Mouse (Mus musculus) heart, adult 9 months (tissue): ENCODE data around the gene Tnfrsf19.

Source experiments
- DNase-seq, 2 experiments: peaks; one replicate each; pipeline ENCODE4 v3.0.0; 2022; ENCODE audit warnings: low spot score in 2 of 2

Gene Tnfrsf19

GRCm38 (mm10) chr14:61022383-61022782 is 23.9 kb downstream of the Tnfrsf19 start:
- DNase-seq, result no peak

GRCm38 (mm10) chr14:61020968-61021367 is 25.3 kb downstream of the Tnfrsf19 start:
- no peak for DNase-seq

DNA sequence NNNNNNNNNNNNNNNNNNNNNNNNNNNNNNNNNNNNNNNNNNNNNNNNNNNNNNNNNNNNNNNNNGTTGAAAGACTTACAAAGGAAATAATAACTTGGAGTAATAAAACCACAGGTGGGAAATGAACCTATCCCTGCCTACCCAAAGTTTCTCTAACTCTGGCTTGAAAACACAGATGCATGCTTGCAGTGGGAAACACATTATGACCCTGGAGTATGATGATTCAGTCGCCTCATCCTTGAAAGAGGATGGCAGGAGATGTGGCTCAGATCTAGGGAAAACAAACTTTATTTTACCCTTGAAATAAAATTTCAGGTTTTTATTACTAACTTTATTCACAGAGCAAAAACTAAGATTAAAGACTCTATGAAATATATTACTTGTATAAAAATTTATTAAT is 26.4 kb downstream of the Tnfrsf19 start:
- no peak for DNase-seq

DNA sequence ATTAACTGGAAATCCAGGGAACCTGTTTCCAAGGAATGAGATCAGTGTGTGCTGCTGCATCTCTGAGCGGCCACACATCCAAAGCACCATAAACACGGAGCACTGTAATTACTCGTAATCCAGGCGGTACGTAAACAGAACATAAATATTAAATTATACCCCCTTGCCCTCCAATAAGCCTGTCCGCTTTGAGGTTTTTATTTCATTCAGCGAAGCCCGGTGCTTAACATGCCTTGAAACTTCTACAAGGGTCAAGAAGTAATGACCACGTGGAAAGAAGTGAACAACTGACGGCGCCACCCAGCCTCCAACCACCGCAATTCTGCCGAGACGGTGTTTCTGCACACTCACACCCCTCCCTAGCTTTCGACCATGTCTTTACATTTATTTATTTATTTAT is 31.7 kb downstream of the Tnfrsf19 start:
- DNase-seq, result no peak

- peak; percentile 15 to 16 for DNase-seq
These were observed 33.8 kb downstream of the Tnfrsf19 start for GRCm38 (mm10) chr14:61012397-61012931.

- no peak for DNase-seq
These were observed 34.6 kb downstream of the Tnfrsf19 start for GRCm38 (mm10) chr14:61011621-61012174.

GRCm38 (mm10) chr14:61005127-61005837 is 41.0 kb downstream of the Tnfrsf19 start:
- DNase-seq, result no peak

- DNase-seq, result no peak
These were observed 42.6 kb downstream of the Tnfrsf19 start for GRCm38 (mm10) chr14:61003676-61004075.

GRCm38 (mm10) chr14:61000072-61000471 is 46.2 kb downstream of the Tnfrsf19 start:
- no peak for DNase-seq

DNA sequence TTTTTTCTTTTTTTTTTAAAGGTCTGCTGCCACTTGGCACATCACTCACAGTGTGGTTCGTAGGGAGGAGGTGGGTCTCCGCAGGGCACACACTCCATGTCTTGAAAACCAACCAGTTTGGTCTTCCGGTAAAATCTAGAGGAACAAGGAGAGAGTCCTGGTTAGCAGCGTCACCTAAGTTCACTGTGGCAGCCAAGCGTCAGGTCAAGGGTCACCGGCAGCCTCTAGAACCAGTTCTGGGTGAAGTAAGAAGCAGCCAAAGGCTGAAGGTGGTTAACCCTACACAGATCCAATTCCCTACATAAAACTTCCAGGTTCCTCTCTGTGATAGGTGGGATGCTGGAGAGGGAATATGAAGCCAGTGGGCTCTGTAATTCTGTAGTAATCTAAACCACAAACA is 49.7 kb downstream of the Tnfrsf19 start:
- DNase-seq, result no peak

DNA sequence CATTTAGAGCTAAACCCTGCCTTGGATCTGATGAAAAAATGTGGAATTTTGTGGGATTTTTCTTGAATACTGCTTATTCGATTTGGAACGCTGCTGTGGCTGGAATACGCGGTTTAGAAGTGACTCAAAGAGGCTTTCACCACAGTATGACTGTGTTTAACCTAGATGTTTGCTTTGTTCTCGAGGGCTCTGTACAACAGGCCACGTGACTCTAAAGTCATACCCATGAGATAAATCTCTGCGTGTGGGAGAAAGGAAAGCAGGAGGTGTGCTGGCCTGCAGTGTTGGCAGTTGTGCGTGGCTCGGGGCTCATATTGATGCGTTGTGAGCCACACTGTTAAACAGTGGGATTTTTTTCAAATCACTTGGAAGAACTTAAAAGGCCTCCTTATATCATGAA is 52.8 kb downstream of the Tnfrsf19 start:
- DNase-seq, result no peak

DNA sequence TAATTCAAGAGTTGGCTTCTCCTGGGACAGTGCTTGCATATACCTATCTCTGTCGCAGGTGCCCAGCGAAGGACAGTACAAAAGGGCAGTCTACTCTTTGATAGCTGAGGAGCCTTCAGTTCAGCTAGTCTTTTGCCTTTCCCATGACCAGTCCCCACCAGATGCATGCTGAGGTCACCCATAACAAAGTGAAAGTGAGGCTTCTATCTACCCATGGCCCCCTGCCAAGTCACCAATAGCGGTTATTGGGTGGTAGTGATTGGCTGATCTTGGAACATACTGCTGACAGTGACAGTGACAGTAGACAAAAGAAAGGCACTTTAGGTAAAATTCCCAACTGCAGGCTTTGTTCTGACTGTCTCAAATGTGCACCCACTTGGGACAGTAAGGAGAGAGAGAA is 53.2 kb downstream of the Tnfrsf19 start:
- no peak for DNase-seq

DNA sequence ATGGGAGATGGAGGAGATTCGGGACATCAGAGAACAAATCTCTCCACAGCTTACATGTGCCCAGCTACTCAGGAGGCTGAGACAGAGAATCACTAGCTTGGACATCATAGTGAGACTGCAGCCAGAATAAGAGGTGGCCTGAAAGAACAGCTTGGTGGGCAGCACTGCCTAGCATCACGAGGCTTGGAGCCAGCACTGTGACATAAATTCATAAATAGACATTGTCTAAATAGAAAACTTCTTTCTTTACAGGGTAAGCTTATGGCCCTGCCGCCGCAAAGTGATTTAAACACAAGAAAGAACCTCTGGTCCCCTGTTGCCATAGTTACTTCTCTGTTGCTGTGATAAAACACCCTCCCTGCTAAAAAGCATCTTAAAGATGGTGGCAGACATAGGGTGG is 54.1 kb downstream of the Tnfrsf19 start:
- DNase-seq, result no peak

DNA sequence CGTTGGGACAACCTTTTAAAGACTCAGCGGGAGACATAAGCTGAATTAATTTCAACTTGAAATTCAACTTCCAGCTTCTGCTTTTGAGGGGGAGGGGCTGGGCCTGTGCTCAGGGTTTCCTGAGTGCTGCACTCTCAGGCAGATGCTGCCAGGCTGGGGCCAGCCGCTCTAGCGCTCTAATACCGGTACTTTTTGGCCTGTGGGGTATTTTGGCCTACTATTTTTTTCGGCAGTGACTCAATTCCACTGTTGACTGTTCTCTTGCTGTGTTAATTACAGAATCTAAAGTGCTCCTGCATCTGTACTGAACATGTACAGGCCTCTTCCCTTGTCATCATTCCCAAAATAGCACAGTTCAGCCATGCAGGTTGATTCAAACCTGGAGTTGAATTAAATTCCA is 58.1 kb downstream of the Tnfrsf19 start:
- no peak for DNase-seq

- no peak for DNase-seq
These were observed 59.4 kb downstream of the Tnfrsf19 start for GRCm38 (mm10) chr14:60986926-60987325.

- DNase-seq, result no peak
These were observed 61.2 kb downstream of the Tnfrsf19 start for GRCm38 (mm10) chr14:60985077-60985476.

DNA sequence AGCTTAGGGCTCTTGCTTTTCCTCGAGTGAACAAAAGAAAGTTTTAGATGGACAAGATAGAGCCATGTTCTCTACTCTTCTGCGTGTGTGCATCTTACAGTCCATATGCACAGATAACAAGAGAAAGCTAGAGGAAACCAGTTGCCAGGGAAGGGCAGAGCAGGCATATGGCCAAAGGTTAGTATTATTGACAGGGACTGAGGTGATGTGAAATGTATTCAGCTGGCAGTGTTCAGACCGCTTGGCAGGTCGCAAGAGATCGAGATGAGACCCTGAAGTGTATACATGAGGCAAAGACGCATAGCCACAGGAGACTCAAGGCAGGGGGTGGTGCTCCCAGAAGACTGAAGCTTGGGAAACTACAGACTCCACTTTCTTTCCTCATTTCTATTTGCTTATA is 62.0 kb downstream of the Tnfrsf19 start:
- DNase-seq, result no peak

DNA sequence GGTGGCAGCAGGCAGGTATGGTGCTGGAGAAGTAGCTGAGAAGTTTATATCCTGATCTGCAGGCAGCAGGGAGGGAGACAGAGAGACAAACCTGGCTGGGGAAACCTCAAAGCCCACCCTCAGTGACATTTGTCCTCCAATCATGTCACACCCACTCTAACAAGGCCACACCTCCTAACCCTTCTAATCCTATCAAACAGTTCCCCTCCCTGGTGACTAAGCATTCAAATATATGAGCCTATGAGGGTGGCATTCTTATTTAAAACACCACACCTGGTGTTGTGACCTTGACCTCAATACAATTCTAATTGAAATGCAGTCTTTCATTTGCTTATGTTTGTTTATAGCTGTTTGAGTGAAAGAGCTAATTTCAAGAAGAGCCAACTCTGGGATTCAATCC is 64.2 kb downstream of the Tnfrsf19 start:
- no peak for DNase-seq

DNA sequence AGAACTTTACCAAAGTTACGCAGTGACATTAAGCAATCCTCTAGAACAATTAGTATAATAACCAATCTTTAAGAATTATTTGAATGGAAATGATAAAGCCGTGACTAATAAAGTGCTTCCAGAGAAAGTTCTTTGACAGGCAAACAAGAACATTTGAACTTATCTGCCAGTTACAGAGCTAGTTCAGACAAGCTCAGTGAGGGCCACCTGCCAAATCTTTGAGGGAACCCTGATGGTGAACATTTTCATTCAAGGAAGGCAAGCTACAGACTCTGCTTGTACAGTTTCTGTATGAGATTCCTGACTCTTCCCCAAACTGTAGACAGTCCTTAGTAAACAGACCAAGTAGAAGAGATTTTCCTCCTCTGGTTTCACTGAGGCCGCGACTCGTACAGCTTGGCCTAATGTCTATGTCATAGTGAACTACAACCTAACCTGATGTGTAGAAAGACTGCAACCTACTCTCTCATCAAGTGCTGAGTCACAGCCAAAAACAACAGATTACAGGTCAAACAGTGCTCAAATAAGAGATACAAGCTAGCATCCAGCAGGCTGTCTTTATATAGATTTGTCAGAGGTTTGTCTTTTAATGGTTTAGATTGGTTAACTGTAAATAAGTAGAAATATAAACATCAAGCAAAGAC is 65.9 kb downstream of the Tnfrsf19 start:
- DNase-seq, result peak in 1 of 2 experiments; percentile 17

DNA sequence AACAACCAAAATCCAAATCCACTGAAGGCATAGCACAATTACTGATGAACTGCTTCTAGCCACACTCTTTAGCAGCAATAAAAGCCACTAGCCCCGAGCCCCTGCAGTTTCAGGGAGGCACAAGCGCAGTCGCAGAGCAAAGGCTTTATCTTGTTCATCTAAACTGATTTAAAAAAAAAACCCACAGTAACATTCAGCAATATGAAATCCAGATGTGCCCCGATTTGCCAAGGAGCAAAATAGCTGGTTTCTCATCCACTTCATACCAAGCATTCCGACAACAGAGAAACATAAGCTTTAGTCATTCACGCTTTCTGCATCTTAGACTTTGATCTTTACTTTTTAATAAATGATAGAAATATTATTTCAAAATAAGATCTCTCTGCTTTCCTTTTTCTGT is 68.2 kb downstream of the Tnfrsf19 start:
- no peak for DNase-seq

DNA sequence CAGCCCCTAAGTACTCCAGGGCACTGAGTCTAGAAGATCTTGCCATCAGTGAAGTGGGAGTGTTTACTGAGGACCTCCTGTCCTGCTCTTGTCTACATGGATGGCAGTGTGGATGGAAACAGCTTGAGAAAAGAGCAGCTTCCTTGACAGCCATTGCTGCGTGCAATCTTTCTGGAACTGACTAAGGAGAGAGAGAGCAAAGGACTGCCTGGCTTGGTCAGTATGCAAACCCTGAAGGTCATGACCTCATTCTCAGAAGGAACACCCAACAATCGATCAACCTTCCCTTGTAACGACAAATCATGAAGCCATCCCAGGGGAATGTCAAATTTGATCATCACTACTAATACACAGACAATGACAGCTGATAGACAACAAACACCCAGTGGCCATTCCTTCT is 70.1 kb downstream of the Tnfrsf19 start:
- DNase-seq, result no peak

- DNase-seq, result no peak
These were observed 70.6 kb downstream of the Tnfrsf19 start for GRCm38 (mm10) chr14:60975736-60976135.

DNA sequence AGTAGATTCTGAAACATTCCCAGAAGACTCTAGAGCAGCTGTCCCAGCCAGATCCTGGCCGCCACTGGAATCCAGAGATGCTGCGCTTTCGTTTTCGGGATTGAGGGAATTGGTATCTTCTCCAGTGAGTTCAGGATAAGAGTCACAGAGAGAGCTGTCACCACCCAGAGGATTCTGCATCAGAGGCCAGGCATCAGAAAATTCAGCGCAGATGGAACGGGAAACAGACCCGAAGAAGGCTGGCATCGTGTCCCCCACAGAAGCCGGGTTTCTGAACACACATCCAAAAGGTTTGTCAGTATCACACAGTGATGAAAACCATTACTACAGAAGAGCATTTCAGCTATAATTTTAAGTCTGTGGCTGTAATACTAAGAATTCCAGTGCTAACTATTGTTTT is 75.3 kb downstream of the Tnfrsf19 start:
- no peak for DNase-seq
